Mouse (Mus musculus) retina, embryonic 14.5 days (tissue): Measurements from ENCODE around the gene Lancl2.

Source experiments
- DNase-seq: peaks from one replicate; pipeline ENCODE4 v3.0.0-alpha.2; 2015; ENCODE audit warnings: low spot score

The Lancl2 gene

GRCm38 (mm10) chr6:57767112-57767868 is 65.0 kb downstream of the Lancl2 start:
- no peak for DNase-seq

DNA sequence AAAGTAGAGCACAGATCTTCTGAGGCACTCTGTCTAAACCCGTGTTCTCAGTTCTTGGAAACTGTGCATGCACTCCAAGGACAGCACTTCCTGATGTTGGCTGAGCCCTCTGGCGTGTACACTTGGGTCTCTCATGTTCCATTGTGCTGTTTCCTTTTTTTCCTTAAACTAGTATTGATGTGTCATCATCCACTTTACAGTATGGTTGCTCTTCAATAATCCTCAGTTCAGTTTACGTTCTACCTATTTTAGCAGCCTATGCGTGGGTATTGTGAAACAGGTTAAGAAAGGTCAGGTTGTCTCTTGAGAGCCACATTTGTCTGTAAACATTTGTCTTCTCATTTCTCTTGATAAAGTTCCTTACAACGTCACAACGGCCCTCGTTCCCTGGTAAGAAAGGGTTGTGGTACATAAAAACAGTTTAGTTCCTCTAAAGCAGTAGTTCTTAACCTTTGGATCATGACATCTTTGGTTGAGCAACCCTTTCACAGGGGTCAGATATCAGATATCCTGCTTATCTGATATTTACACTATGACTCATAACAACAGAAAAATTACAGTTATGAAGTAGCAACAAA is 66.7 kb downstream of the Lancl2 start:
- no peak for DNase-seq

GRCm38 (mm10) chr6:57770467-57771190 is 68.3 kb downstream of the Lancl2 start:
- DNase-seq = peak; percentile 1

GRCm38 (mm10) chr6:57773792-57774191 is 71.5 kb downstream of the Lancl2 start:
- DNase-seq = no peak

DNA sequence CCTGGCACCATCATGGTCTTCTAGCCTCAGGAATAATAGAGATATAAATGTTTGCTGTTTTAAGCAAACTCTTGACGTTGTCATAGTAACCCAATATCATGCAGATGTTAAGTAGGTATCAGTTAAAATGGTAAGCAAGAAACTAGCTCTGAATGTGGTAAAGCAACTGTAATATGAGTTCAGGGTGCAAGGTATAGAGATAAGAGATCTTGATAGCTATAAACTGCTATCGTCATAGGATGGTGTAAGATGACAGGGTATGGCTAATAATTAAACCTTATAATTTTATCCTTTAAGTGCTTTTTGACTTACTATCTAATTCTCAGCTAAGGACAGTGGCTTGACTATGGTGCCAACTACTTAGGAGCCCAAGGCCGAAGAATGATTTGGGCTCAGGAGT is 78.0 kb downstream of the Lancl2 start:
- no peak for DNase-seq

- no peak for DNase-seq
Measured at GRCm38 (mm10) chr6:57782658-57783057, 80.3 kb downstream of the Lancl2 start.

DNA sequence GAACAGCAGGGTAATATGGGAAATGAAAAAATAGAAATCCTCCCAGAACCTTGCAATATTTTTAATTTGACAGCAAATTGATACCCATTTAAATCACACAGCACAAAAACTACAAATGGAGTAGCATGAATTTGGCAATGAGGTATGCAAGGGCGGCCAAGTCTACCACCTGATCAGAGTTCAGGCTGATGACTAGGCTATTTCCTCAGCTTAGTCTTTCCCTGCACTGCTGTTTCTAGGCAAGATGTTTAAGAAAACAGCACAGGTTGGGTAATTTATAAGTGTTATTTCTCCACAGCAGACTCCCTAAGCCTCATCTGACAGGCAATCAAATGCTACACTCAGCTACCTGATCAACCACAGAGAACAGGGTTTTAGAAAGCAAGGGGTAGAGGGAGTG is 81.9 kb downstream of the Lancl2 start:
- DNase-seq = no peak

DNA sequence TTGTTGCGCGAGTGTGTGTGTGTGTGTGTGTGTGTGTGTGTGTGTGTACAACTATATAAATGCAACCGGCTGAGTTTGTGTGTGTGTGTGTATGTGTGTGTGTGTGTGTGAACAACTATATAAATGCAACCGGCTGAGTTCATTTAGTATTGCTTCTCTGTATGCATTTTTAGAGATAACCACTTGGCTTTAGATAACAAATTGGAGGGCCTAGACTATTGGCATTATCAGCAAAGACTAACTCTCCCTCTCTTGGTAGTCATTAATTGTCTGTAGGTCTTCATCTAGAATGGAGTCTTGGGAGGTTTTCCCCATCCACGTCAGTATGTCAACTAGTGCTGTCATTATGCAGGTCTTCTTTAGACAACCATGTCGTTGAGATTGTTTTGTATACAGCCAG is 85.0 kb downstream of the Lancl2 start:
- DNase-seq = no peak
